Mouse (Mus musculus) urinary bladder, postnatal 0 days (tissue): ENCODE data around the gene Cyp2c69. TPM values are rescaled to one million over a fixed set of nuclear protein-coding genes. Genes with fewer than 3 reads are reported as not detected.

Experiments
- polyA plus RNA-seq: library from polyadenylated mRNA; unstranded; fragments of >200 nt; fragmentation: Nextera tagmentation; extraction: Ambion mirVana; gene quantifications from 2 replicates; pipeline ENCODE4 v1.2.1, GENCODE M21; 2015

The Cyp2c69 gene
- 0.12 and 0.24 TPM in 2 replicates for polyA plus RNA-seq

GRCm38 (mm10) chr19:39886699-39887098, at the start of gene Cyp2c69:
TSS of gene Cyp2c69 (minus strand) at chr19:39886799.

GRCm38 (mm10) chr19:39812714-39813113, 73.9 kb downstream of the Cyp2c69 start, which contains the start of gene Cyp2c40:
TSS of gene Cyp2c40 (minus strand) at chr19:39812814.

Other genes starting within 250 kb of the Cyp2c69 start
- not detected in 2 replicates for gene Cyp2c67, start 237.7 kb downstream of the Cyp2c69 start, polyA plus RNA-seq
- 0.53 TPM in 1 of 2 replicates, not detected in the other for gene Cyp2c68, start 145.7 kb downstream of the Cyp2c69 start, polyA plus RNA-seq
- gene Cyp2c40, start 74.0 kb downstream of the Cyp2c69 start, polyA plus RNA-seq = 0.13 TPM in 1 of 2 replicates, not detected in the other
- 0.11 TPM in 1 of 2 replicates, not detected in the other for gene Cyp2c37, start 105.6 kb upstream of the Cyp2c69 start, polyA plus RNA-seq
- gene Cyp2c54, start 187.0 kb upstream of the Cyp2c69 start, polyA plus RNA-seq = not detected in 2 replicates
- not detected in 2 replicates for gene Cyp2c50, start 202.9 kb upstream of the Cyp2c69 start, polyA plus RNA-seq